Mouse (Mus musculus): ENCODE data around the gene Cacna2d3.

The Cacna2d3 gene

GRCm38 (mm10) chr14:29643217-29643616, 78.4 kb downstream of the Cacna2d3 start:
- no peak for DNase-seq (ENCODE audit: low read depth, low spot score)

DNA sequence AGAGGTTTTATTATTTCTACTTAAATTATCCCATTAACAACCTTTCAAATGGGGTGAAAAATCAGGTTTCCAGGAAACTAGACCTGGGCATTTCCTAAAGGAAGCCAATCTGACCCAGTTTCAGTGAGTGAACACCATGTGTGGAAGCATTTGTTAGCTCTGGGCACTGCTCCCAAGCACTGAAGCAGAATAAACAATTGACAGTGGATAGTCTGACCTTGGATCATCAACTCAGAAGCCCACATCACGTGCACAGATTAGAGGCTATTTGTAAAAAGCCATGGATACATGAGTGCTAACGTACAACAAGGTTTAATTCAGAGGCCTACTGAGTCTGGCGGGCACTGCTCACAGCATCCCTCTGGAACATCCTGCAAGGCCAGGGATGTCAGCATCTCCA, 82.4 kb downstream of the Cacna2d3 start:
- no peak for DNase-seq (ENCODE audit: low read depth, low spot score)

- no peak for DNase-seq (ENCODE audit: low read depth, low spot score)
These were observed 93.5 kb downstream of the Cacna2d3 start for GRCm38 (mm10) chr14:29628213-29628612.

DNA sequence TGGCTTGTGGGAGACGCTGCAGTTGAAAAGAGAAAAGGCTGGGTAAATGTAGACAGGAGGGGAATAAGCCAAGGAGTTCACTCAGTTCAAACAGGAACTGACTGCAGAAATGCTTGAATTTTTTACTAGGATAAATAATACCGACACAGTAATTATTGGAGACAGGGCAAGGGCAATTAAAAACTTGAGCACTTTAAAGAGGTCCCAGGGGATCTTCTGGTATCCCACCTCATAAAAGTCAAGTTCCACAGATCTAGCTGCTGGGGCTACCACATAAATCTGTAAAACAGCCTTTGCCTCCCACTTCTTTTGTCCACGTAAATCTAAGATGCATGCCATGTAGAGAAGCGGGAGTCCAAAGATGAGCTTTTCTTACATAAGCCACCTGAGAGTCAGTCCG, 109.2 kb downstream of the Cacna2d3 start:
- no peak for DNase-seq (ENCODE audit: low read depth, low spot score)

DNA sequence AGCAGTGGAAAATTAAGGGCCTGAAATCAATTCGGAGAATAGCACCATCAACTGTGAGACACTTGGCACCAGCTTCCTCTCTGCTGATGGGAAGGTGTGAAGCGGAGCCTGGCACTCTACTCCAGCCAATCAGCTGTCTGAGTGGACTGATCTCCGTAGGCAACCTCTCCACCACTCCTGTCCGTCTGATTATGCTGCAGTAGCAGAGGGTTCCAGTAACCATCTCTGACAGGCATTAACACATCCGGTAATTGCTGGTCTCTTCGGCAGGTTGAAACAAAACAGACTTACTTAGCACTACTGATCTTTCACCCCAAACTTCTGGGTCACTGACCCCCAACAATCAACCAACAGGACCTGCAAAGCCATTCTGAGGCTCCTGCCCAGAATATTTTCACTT, 112.9 kb downstream of the Cacna2d3 start:
- DNase-seq (ENCODE audit: low read depth, low spot score) = no peak

- DNase-seq (ENCODE audit: low read depth, low spot score) = no peak
These were observed 122.2 kb downstream of the Cacna2d3 start for GRCm38 (mm10) chr14:29599428-29599827.

DNA sequence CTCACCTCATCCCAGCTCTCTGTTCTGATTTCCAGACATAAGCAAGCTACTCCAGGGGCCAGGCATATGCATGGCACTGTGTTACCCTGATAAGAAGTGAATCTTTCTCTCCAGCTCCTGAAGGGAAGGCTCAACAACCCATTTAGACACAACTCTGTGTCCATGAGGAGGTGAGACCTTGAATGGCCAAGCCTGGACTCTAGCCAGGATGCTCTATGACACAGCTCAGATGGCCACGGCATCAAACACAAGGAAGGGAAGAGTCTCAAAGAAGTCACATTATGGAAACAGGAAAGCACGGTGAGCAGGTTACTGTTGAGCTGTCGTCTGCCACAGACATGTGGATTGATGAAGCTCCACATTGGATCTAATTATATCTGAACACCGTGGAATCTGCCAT, 128.8 kb downstream of the Cacna2d3 start:
- no peak for DNase-seq (ENCODE audit: low read depth, low spot score)

DNA sequence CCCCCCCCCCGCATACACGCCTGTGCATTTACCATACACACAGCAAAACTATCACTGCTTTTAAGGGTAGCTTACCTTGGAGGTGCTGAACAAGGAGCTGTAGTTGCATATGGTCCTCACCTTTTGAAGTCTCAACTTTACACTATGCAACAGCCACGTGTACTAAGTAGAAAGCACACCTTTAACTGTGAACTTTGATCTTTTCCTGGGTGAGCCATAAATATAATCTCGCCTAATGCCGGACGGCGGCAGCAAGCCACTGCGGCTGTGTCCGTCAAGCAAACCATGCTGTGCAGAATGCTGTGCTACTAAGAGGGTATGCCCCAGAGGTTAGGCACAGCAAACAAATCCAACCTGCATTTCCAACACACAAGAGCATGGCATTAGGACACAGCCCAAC, 132.0 kb downstream of the Cacna2d3 start:
- DNase-seq (ENCODE audit: low read depth, low spot score) = no peak

DNA sequence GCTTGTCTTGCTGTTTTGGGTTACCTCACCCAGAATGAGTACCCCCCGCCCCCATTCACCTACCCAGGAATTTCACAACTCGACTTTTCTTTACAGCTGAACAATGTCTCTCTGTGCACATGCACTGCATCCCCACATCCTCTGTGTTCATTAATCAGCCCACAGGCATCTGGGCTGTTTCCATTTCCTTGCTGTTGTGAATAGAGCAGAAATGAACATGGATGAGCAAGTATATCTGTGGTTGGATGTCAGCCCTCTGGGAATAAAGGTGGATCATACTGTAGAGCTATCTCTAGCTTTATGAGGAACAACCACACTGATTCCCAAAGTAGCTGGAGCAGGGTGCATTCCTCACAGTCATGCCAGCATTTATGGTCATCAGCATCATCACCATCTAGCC, 139.7 kb downstream of the Cacna2d3 start:
- no peak for DNase-seq (ENCODE audit: low read depth, low spot score)

DNA sequence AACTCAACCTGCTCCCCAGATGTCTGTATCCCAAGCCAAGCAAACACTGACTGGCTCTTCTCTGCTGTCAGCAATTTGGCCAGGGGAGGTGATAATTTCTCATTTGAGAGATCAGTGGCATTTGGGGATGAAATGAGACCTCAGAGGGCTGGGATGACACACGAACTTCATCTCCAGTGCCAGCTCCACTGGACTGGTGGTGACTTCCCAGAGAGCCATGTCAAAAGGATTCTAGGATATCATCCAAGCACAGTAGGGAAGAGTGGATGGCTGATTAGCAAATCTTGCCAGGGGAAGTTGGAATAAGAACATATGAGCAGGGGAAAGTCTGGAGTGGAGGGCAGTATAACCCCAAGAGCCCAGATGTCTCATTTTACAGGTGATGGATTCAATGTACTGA, 143.9 kb downstream of the Cacna2d3 start:
- DNase-seq (ENCODE audit: low read depth, low spot score) = no peak

- no peak for DNase-seq (ENCODE audit: low read depth, low spot score)
These were observed 146.1 kb downstream of the Cacna2d3 start for GRCm38 (mm10) chr14:29575551-29575950.

- no peak for DNase-seq (ENCODE audit: low read depth, low spot score)
These were observed 159.0 kb downstream of the Cacna2d3 start for GRCm38 (mm10) chr14:29562704-29563103.

DNA sequence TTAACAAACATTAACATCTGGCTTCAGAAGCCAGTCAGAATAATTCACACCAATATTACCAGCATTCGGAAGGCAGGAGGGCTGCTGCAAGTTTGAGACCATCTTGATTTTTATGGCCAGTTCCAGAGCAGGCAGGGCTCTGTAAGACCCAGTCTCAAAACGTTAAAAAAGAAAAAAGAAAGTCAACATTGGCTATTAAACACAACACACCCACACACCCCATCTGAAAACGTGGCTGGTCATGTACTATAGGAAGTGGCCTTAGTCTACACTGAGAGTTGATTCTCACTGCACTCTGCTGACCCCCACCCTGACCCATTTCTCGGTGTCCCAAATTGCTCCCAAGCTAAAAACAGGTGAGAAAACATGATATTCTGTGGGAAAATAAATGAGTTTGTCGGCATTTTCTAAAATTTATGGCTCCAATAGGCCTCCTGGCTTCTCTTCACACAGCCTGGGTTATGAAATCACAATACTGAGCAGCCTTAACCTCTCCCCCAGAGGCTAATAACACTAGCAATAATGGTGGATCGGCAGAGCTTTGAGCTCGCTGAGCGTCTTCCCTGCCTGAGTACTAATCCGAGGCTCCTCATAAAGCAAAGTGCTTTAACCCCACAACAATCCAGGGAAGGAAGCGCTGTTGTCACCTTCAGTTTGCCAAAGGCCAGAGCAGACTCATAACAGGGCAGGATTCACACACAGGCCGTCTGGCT, 160.4 kb downstream of the Cacna2d3 start:
- DNase-seq (ENCODE audit: low read depth, low spot score) = no peak

DNA sequence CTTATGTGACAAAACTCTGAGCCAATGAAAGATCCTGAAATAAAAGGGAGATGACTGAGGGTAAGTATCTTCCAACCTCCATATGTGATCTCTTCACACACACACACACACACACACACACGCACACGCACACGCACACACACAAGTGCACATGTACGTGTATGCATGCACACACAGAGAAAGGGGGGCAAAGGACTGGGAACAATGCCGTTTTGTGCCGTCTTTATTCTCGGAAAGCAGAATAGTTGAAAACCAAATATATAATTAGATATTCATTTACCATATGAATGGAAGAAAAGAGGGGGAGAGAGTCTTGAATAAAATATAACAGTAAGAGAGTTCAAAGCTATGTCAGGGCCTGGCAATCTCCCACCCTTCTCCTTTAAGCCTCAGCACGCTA, 163.2 kb downstream of the Cacna2d3 start:
- no peak for DNase-seq (ENCODE audit: low read depth, low spot score)

GRCm38 (mm10) chr14:29556152-29556551, 165.5 kb downstream of the Cacna2d3 start:
- DNase-seq (ENCODE audit: low read depth, low spot score) = no peak

DNA sequence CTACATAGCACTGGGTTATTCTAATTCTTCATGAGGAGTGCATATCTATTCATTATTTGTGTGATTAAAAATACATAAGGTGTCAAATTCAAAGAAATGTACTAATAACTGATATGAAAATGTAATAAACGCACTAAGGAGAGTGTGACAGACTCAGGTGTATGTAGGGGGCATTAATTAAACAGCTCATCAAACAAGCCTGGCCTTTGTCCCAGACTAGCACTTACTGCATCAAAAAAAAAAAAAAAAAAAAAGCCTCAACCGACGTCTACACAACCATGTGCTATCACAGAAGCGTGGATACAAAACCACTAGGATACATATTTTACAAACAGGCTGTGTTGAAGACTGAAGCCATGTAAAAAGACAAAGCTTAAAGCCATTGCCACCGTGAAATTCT, 169.2 kb downstream of the Cacna2d3 start:
- DNase-seq (ENCODE audit: low read depth, low spot score) = no peak

DNA sequence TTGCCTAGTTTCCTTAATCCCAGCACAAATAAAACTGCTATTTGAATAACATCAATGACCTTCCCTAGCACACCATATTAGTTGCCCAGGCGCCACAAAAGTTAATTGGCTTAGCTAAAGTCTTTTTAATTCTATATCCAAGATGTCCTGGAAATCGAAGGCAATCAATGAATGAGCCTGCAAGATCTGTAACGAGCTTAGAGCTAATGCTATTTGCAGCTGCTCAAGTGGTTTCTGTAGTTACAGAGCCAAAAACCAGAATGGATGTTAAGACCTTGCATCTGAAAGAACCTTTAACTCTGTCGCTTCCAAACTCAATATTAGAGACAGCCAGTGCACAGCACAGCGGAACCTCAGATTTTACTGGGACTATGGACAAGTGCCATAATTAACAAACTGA, 173.0 kb downstream of the Cacna2d3 start:
- no peak for DNase-seq (ENCODE audit: low read depth, low spot score)

DNA sequence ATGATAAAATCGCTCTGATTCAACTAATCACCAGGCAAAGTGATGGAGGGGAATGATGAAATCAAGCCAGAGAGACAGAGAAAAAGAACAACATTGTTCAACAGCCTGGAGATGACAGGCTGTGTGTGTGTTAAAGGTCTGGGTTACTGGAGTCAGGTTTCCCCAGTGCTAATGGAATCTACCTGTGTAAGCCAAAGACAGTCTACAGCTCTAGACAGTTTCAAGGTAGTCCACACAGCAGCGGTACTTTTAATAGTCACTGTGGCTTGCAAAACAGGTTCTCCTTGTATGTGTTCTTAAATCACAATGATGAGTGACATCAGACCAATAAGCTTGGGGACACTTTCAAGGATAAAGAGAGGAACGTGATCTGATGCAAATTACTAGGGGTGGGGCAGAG, 191.1 kb downstream of the Cacna2d3 start:
- no peak for DNase-seq (ENCODE audit: low read depth, low spot score)

DNA sequence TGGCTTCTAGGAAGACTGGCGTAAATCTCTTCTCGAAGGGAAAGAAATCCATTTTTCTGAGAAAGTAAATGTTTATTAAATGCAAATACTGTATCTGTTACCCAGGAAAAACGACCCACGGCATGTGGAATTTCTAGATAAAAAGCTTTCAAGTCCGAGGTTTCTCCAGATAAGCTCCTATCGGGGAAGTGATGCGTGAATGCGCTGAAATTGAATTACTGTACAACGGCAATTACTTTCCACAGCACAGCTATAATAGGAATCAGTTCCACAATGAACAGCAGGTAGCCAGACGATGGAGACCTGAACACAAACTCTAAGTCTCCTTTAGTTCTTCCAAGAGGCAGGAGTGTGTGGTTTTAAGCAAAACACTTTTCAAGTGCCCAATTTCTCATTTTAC, 193.0 kb downstream of the Cacna2d3 start:
- no peak for DNase-seq (ENCODE audit: low read depth, low spot score)

DNA sequence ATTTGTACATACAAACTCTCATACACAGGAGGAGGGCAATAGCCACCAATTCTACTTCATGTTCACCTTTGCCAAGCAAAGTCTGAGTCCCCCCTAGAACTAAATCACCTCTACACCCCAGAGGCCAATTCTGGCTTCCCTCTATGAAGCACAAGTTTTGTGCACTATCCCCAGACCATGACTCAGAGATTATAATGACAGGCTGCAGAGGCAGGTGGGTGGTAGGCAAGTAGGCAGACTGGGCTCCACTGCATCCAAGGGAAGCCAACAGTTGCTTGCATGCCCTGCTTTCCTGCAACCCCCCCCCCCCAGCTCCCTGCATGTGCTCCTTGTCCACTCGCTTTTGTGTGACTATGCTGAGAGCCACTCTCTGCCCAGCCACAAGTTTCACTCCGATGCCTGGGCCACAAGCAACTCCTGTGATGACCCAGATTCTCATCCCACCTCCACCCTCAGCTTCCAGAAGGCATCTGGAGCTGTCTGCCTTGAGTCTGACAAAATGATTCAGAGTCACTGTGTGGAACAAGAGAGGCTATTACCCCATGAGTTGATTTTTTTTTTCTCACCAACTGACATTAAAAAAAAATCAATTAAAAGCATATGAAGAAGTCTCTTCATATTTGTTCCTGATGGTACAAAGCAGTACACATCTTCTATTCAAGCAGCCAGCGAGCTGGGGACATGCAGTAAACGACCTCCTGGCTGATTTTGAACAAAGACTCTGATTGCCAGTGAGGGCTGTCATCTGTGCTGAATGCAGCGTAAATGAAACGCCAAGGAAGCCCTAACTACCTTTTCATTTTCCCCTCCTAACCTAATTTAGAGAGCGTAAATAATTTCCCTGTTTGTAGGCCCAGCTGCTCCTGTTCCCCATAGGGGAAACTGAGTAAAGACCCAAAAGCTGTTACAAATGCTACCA, 201.7 kb downstream of the Cacna2d3 start:
- DNase-seq (ENCODE audit: low read depth, low spot score) = no peak

DNA sequence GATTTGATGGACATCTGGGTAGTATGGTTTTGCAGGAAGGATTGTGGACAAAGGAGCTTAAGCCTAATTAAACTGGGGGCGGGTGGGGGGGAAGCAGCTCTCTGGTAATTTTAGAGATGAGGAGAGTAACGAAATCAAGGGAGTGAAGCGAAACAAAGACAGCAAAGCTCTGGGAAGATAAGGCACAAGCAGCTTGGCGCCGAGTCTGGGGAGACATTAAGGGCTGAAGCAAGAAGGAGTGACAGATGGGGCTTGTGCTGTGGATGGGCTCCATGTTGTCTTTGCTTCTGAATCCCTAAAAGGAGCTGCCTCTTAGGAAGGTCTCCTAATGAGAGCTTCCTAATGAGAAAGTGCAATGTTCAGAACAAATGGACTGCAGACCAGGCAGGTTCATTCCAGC, 219.0 kb downstream of the Cacna2d3 start:
- no peak for DNase-seq (ENCODE audit: low read depth, low spot score)

DNA sequence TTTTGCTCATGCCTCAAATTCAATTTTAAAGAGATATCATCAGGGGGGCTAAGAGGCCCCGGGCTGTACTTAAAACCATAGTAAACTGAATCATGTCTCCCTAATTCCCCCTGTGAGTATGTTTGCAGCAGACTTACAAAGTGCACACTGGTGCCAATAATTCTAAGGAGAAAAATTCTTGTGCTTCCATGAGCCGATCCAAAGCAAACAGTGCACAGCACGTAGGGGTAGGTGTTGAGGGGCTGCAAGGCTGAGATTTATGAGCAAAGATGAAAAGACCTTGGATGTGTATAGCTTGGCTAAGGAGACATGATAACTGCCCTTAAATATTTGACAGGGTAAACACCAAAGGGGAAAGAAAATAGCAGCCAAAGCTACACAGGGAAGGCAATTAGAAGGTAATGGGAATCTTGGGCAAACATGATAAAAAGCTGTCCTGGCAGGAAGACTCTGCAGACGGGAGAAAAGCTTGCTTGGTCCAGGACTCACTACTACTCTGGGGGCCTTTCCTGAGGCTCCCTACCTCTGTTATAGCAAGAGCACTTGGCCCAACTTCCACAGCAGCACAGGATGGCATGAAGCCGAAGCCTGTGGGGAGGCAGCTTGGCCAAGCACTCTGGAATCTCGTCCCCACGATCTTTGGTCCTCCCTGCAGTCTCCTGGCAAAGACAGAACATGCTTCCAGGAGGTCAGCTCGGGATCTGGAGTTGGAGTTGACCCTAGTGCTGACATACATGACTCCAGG, 222.9 kb downstream of the Cacna2d3 start:
- DNase-seq (ENCODE audit: low read depth, low spot score) = no peak

All from skeletal muscle tissue, adult 2 months (tissue).